In genomic region chr12:16591453-16592200, GRCm38 (mm10) we compare ENCODE assay signal across 8 mouse cellular contexts. TPM values are rescaled to one million over a fixed set of nuclear protein-coding genes. Genes with fewer than 3 reads are reported as not detected.
DNase-seq lines count a peak whose midpoint lies in the region; ATAC-seq lines count a peak whose summit lies in the region.

No protein-coding gene starts in this region.

- WGBS in intestine, embryonic 16.5 days: 9% methylated on average over 15 of the region's 15 CpGs
- 13% methylated on average over 15 of the region's 15 CpGs for WGBS in midbrain, embryonic 11.5 days

- H3K36me3 ChIP-seq in intestine, embryonic 16.5 days (ENCODE audit: control insufficient read depth, insufficient read depth, low read length): no peaks in the 10 kb centered on the region
- H3K36me3 ChIP-seq in midbrain, embryonic 11.5 days (ENCODE audit: control insufficient read depth, insufficient read depth, low read length): no peaks in the 10 kb centered on the region

- ATAC-seq in intestine, embryonic 16.5 days: peak; percentile 93
- ATAC-seq in midbrain, embryonic 11.5 days (ENCODE audit: low FRiP score): peak; percentile 80

- peak overlapping the region; percentile 71 for H3K27ac ChIP-seq in intestine, embryonic 16.5 days (ENCODE audit: low read length)
- peak overlapping the region; percentile 26; the same call in 1 of the 2 replicates for H3K27ac ChIP-seq in midbrain, embryonic 11.5 days (ENCODE audit: low read depth, low read length)

- no peaks in the 10 kb centered on the region for H3K9me3 ChIP-seq in intestine, embryonic 16.5 days (ENCODE audit: control insufficient read depth, low read length)
- H3K9me3 ChIP-seq in midbrain, embryonic 11.5 days (ENCODE audit: control insufficient read depth, low read length): no peaks in the 10 kb centered on the region

- H3K4me2 ChIP-seq in intestine, embryonic 16.5 days (ENCODE audit: low read depth, low read length): peak overlapping the region; percentile 59
- H3K4me2 ChIP-seq in midbrain, embryonic 11.5 days: peak overlapping the region; percentile 53

- peak; percentile 77 to 82 for DNase-seq in adrenal gland, adult 18-20 months (ENCODE audit: low spot score in 2 of 2)
- peak; percentile 85 for DNase-seq in embryo, embryonic 10 days (ENCODE audit: low spot score)
- DNase-seq in gastrocnemius, postnatal 4 days (ENCODE audit: low spot score in 2 of 2): peak; percentile 47 to 76
- DNase-seq in left cerebral cortex, postnatal 4 days: peak; percentile 87
- DNase-seq in midbrain, embryonic 11.5 days (ENCODE audit: low spot score, missing footprints): peak; percentile 99
- peak; percentile 70 for DNase-seq in right cerebral cortex, postnatal 4 days
- peak; percentile 85 for DNase-seq in yolk sac, embryonic 10.5 days (ENCODE audit: low spot score)

- no peaks in the 10 kb centered on the region for H3K27me3 ChIP-seq in intestine, embryonic 16.5 days (replicated peaks; ENCODE audit: control insufficient read depth, insufficient read depth, low read length)
- no peaks in the 10 kb centered on the region for H3K27me3 ChIP-seq in midbrain, embryonic 11.5 days (ENCODE audit: control insufficient read depth, insufficient read depth, low read length)

- peaks cover 25% of the 10 kb centered on the region for H3K4me1 ChIP-seq in intestine, embryonic 16.5 days (ENCODE audit: control insufficient read depth, insufficient read depth, low read length)
- H3K4me1 ChIP-seq in midbrain, embryonic 11.5 days (ENCODE audit: control insufficient read depth, insufficient read depth, low read length): peaks cover 22% of the 10 kb centered on the region

- peak overlapping the region; percentile 46; the same call in 1 of the 2 replicates for H3K9ac ChIP-seq in intestine, embryonic 16.5 days (ENCODE audit: low read depth, low read length)
- peak overlapping the region; percentile 55; the same call in 1 of the 2 replicates for H3K9ac ChIP-seq in midbrain, embryonic 11.5 days (ENCODE audit: low read length)

- peak overlapping the region; percentile 42 for H3K4me3 ChIP-seq in intestine, embryonic 16.5 days (ENCODE audit: low read length)
- peak overlapping the region; percentile 28 for H3K4me3 ChIP-seq in midbrain, embryonic 11.5 days (ENCODE audit: low read depth, low read length)

- intact Hi-C loops in left cerebral cortex, postnatal 4 days (cut with DNase I): no loop called here

RNA-seq across cellular contexts. Expression of gene Lpin1, which starts 19.1 kb away (rescaled TPM):
- total RNA-seq in adrenal gland, adult 18-20 months (2021): 100 to 1,000 TPM in 1 of 2 experiments, 10 to 100 TPM in 1; 92.7 to 186 TPM
- total RNA-seq in gastrocnemius, postnatal 4 days (2021): 10 to 100 TPM; 24.8 to 27.1 TPM
- polyA plus RNA-seq in intestine, embryonic 16.5 days (2015; fragmentation: Nextera tagmentation; extraction: Ambion mirVana): 8.5 and 9.6 TPM in 2 replicates
- 10 to 100 TPM; 16.7 to 19.5 TPM for total RNA-seq in left cerebral cortex, postnatal 4 days (2021)
- polyA plus RNA-seq in midbrain, embryonic 11.5 days (2014; fragmentation: Nextera tagmentation; extraction: Ambion mirVana): 10.5 and 11.4 TPM in 2 replicates

Comparison
In these comparisons a context has a peak if more than half of its experiments do, and no peak if none do; other contexts are left out.
1. Peak in every context shown above with its lines: DNase-seq, ATAC-seq, H3K4me3 ChIP-seq and H3K27ac ChIP-seq.